Mouse (Mus musculus) CH12.LX (cell line): ENCODE data around the gene Jsrp1. TPM values are rescaled to one million over a fixed set of nuclear protein-coding genes. Genes with fewer than 3 reads are reported as not detected.

Experiments used
- DNase-seq: peaks from one replicate; pipeline ENCODE4 v3.0.0-alpha.2; 2013; ENCODE audit errors: extremely low read depth
- H3K27ac ChIP-seq: 2 replicates; pipeline ENCODE4 v1.5.1; 2012; ENCODE audit warnings: low read depth, mild to moderate bottlenecking, control low read depth, moderate library complexity; ENCODE audit not compliant: insufficient read depth
- H3K27me3 ChIP-seq: replicated peaks from 2 replicates; pipeline ENCODE3; 2012; ENCODE audit warnings: inconsistent platforms
- H3K36me3 ChIP-seq, 2 experiments: replicated peaks in 1 of 2; 2 replicates each; pipeline versions ENCODE3 to v1.6.1; 2012; ENCODE audit warnings: inconsistent platforms in 1 of 2, low read length in 1 of 2, mild to moderate bottlenecking in 1 of 2, mixed read lengths in 1 of 2, moderate library complexity in 1 of 2; ENCODE audit not compliant: control insufficient read depth in 1 of 2, insufficient read depth in 1 of 2
- H3K4me1 ChIP-seq, 2 experiments: 2 replicates each; pipeline ENCODE4 v1.6.1; 2012; ENCODE audit warnings: inconsistent platforms in 1 of 2, moderate library complexity in 1 of 2; ENCODE audit not compliant: insufficient read depth in 2 of 2, control insufficient read depth in 1 of 2
- H3K4me2 ChIP-seq: 2 replicates; pipeline ENCODE4 v1.6.1; 2012; ENCODE audit warnings: low read depth, mild to moderate bottlenecking, control low read depth; ENCODE audit not compliant: poor library complexity, insufficient read depth, severe bottlenecking
- H3K4me3 ChIP-seq, 3 experiments: fragments of 150-350 bp in 1 of 3; sonication (generic) in 1 of 3; replicated peaks in 1 of 3; 2 replicates each; pipeline versions ENCODE3 to v1.5.1; 2011 to 2012; ENCODE audit warnings: low read depth in 2 of 3, low read length in 2 of 3, mild to moderate bottlenecking in 2 of 3, moderate library complexity in 2 of 3, control low read depth in 1 of 3, improper control_type of control experiment in 1 of 3, inconsistent platforms in 1 of 3, mixed read lengths in 1 of 3; ENCODE audit not compliant: poor library complexity in 1 of 3
- H3K79me2 ChIP-seq: replicated peaks from 2 replicates; pipeline ENCODE4 v1.6.1; 2012; ENCODE audit warnings: mild to moderate bottlenecking, moderate library complexity; ENCODE audit not compliant: control insufficient read depth, poor library complexity, insufficient read depth, severe bottlenecking; ENCODE audit errors: extremely low read depth
- H3K9ac ChIP-seq: 2 replicates; pipeline ENCODE4 v1.6.1; 2012; ENCODE audit warnings: low read depth, mild to moderate bottlenecking, control low read depth, moderate library complexity; ENCODE audit not compliant: insufficient read depth
- H3K9me3 ChIP-seq: replicated peaks from 2 replicates; pipeline ENCODE3; 2012; ENCODE audit warnings: low read length, inconsistent platforms, mixed read lengths
- BHLHE40 ChIP-seq: IDR thresholded peaks from 2 replicates; pipeline ENCODE4 v1.6.1; 2011; ENCODE audit warnings: mild to moderate bottlenecking, low read depth, low read length, improper control_type of control experiment
- CHD1 ChIP-seq: IDR thresholded peaks from 2 replicates; pipeline ENCODE4 v1.6.1; 2012; ENCODE audit warnings: low read depth, low read length, improper control_type of control experiment, inconsistent platforms
- CHD2 ChIP-seq: IDR thresholded peaks from 2 replicates; pipeline ENCODE4 v1.6.1; 2011; ENCODE audit warnings: low read length, improper control_type of control experiment
- ELF1 ChIP-seq: IDR thresholded peaks from 2 replicates; pipeline ENCODE4 v1.6.1; 2014; ENCODE audit warnings: low read depth, mild to moderate bottlenecking, inconsistent platforms, low read length, improper control_type of control experiment
- IRF4 ChIP-seq: IDR thresholded peaks from 2 replicates; pipeline ENCODE4 v1.6.1; 2014; ENCODE audit warnings: low read depth, mild to moderate bottlenecking, inconsistent platforms, low read length, improper control_type of control experiment
- JUND ChIP-seq: conservative IDR thresholded peaks from 2 replicates; pipeline ENCODE4 v1.6.1; 2011; ENCODE audit warnings: low read depth, low read length, improper control_type of control experiment
- MAX ChIP-seq: IDR thresholded peaks from 2 replicates; pipeline ENCODE4 v1.6.1; 2011; ENCODE audit warnings: low read length, improper control_type of control experiment
- MAZ ChIP-seq: IDR thresholded peaks from 2 replicates; pipeline ENCODE4 v1.6.1; 2012; ENCODE audit warnings: low read depth, mild to moderate bottlenecking, inconsistent platforms, low read length, improper control_type of control experiment, moderate library complexity
- POLR2AphosphoS2 ChIP-seq: IDR thresholded peaks from 2 replicates; pipeline ENCODE4 v1.6.1; 2011; ENCODE audit warnings: low read depth, low read length, improper control_type of control experiment
- RAD21 ChIP-seq: IDR thresholded peaks from 2 replicates; pipeline ENCODE4 v1.6.1; 2011; ENCODE audit warnings: low read depth, mild to moderate bottlenecking, low read length, improper control_type of control experiment, moderate library complexity
- RCOR1 ChIP-seq: conservative IDR thresholded peaks from 2 replicates; pipeline ENCODE4 v1.6.1; 2012; ENCODE audit warnings: low read depth, mild to moderate bottlenecking, inconsistent platforms, low read length, improper control_type of control experiment
- SIN3A ChIP-seq: IDR thresholded peaks from 2 replicates; pipeline ENCODE4 v1.6.1; 2012; ENCODE audit warnings: low read length, improper control_type of control experiment, inconsistent platforms
- SMC3 ChIP-seq: IDR thresholded peaks from 2 replicates; pipeline ENCODE4 v1.6.1; 2011; ENCODE audit warnings: low read depth, low read length, improper control_type of control experiment
- USF2 ChIP-seq: conservative IDR thresholded peaks from 2 replicates; pipeline ENCODE4 v1.6.1; 2011; ENCODE audit warnings: low read depth, low read length, improper control_type of control experiment
- ZC3H11A ChIP-seq: IDR thresholded peaks from 2 replicates; pipeline ENCODE4 v1.6.1; 2012; ENCODE audit warnings: low read depth, mild to moderate bottlenecking, inconsistent platforms, low read length, improper control_type of control experiment
- ZMIZ1 ChIP-seq: IDR thresholded peaks from 2 replicates; pipeline ENCODE4 v1.6.1; 2012; ENCODE audit warnings: low read depth, mild to moderate bottlenecking, inconsistent platforms, low read length, improper control_type of control experiment
- ZNF384 ChIP-seq: IDR thresholded peaks from 2 replicates; pipeline ENCODE4 v1.6.1; 2012; ENCODE audit warnings: low read depth, low read length, improper control_type of control experiment, inconsistent platforms
- dilution Hi-C: fragments of 300-500 bp; cut with MboI; formaldehyde crosslinking; loops from 2 replicates; pipeline ENCODE4 v1.14.3; 2020; ENCODE audit warnings: low sequenced_read_pairs; ENCODE audit not compliant: extremely low pct_unique_long_range_greater_than_20kb, extremely low pct_ligation_motif_present
- in situ Hi-C: fragments of 300-500 bp; cut with MboI; formaldehyde crosslinking; loops from 3 replicates; pipeline ENCODE4 v1.14.3; 2019; ENCODE audit warnings: low sequenced_read_pairs, low pct_ligation_motif_present, low pct_unique_long_range_greater_than_20kb, mixed read lengths
- polyA plus RNA-seq: library from polyadenylated mRNA; unstranded; fragments of >175 nt; gene quantifications from 2 replicates; pipeline ENCODE4 v1.2.1, GENCODE M21; 2012; ENCODE audit warnings: low read depth; ENCODE audit not compliant: insufficient read length
- total RNA-seq, 2 experiments: library from RNA; depleted of rRNA; stranded (reverse); fragments of 300-350 nt in 1 of 2; fragments of >200 nt in 1 of 2; gene quantifications; 2 replicates each; pipeline ENCODE4 v1.2.3; 2012 to 2014

Gene Jsrp1
- total and polyA plus RNA-seq, 3 experiments: 0.35 to 1.1 (median 0.72) TPM

DNA sequence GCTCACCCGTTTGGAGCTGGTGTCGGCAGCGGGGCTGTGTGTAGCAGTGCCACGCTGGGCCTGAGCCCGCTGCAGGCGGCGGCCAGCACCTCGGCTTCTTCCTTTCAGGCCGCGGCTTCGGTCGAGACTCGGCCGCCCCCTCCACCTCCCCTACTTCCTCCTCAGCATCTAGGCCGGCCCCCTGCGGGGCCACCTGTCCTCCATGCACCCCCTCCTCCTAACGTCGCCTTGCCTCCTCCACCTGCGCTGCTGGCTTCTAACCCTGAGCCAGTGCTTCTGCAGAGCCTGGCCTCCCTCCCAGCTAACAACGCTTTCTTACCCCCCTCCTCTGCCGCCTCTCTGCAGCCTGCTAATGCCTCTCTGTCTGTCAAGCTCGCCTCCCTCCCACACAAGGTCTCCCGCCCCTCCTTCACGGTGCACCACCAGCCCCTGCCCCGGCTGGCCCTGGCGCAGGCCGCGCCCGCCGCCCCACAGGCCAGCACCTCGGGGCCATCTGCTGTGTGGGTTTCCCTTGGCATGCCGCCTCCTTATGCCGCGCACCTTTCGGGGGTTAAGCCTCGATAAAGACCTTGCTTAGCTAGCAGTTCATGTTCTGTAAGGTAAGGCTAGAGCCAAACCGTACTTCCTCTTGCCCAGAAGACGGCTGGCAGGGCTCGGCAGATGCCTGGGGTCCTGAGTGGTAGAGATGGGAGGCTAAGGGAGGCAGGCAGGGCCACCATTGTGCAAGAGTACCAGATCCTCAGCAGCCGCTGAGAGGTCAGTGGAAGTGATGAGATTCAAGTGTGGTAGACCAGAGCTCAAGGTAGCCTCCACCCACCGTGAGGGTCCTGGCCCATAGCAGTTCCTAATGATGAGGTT is 20.9 kb downstream of the Jsrp1 start:
- H3K27ac ChIP-seq: no peak overlapping the region
- dilution Hi-C loops: no loop called here
- TF ChIP-seq CHD2 (no peak), SMC3 (no peak), CHD1 (no peak)
- H3K4me1 ChIP-seq: peaks cover 4 to 16% of the 10 kb centered on the region in 2 experiments
- no peak overlapping the region for H3K9ac ChIP-seq
- no peak overlapping the region for H3K4me2 ChIP-seq
- in situ Hi-C loops: no loop called here
- no peaks in the 10 kb centered on the region for H3K27me3 ChIP-seq
- H3K79me2 ChIP-seq: peaks cover 12% of the 10 kb centered on the region
- H3K4me3 ChIP-seq: no peak overlapping the region
- H3K36me3 ChIP-seq: peaks cover 85 to 92% of the 10 kb centered on the region in 2 experiments
- no peak for DNase-seq
- H3K9me3 ChIP-seq: no peaks in the 10 kb centered on the region

DNA sequence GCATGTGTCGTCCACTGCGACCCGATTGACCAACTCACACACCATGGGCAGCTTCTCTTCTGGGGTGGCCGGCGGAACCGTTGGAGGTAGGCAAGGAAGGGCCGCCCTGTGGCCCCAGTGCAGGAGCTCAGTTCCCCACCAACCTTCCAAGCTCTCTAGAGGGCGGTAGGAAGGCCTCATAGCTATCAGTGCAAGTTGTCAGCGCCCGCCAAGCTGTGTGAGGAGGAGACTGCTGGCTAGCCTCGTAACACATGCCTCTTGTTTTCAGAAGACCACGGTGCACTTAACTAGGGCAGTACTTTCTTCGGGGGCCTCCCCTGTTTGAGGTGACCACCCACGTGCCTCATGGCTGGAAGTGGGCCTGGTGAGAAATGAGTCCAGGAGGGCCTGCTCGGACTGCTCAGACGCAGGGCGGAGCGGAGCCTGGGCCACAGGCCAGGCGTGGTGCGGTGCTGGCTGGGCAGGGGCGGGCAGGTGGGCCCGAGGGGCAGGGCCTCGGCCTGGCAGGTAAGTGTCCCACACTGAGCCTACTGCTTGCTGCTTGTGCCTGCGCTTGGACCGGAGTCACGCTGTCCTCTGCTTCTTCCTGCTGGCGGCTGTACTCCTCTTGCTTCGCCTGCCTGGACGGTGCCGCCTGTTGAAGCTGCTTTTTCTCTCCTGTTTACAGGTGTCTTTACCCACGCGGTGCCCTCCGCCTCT is 21.7 kb downstream of the Jsrp1 start:
- Histone ChIP-seq H3K4me3 (no peak overlapping the region), H3K4me1 (peaks cover 4 to 10% of the 10 kb centered on the region in 2 experiments), H3K27ac (no peak overlapping the region), H3K36me3 (peaks cover 93 to 98% of the 10 kb centered on the region in 2 experiments), H3K4me2 (no peak overlapping the region), H3K27me3 (no peaks in the 10 kb centered on the region), H3K79me2 (peaks cover 5% of the 10 kb centered on the region), H3K9me3 (no peaks in the 10 kb centered on the region), H3K9ac (no peak overlapping the region)
- no peak for DNase-seq
- TF ChIP-seq JUND (no peak), POLR2AphosphoS2 (no peak), ZMIZ1 (no peak), SMC3 (no peak), RCOR1 (no peak), BHLHE40 (no peak), IRF4 (no peak), MAX (no peak), USF2 (no peak), MAZ (no peak), RAD21 (no peak), SIN3A (no peak), ELF1 (no peak), CHD2 (no peak), ZC3H11A (no peak), CHD1 (no peak), ZNF384 (no peak)
- in situ Hi-C loops: no loop called here
- dilution Hi-C loops: no loop called here
